Mouse (Mus musculus): Measurements from ENCODE around the gene Gm26992.

Gm26992 gene

GRCm38 (mm10) chrX:103484050-103484449, 62.2 kb downstream of the Gm26992 start:
- peak; percentile 73 to 75 for DNase-seq

- DNase-seq: no peak
These were observed 69.0 kb downstream of the Gm26992 start for GRCm38 (mm10) chrX:103490853-103491252.

- no peak for DNase-seq
These were observed 70.8 kb downstream of the Gm26992 start for GRCm38 (mm10) chrX:103492398-103493256.

GRCm38 (mm10) chrX:103493351-103494173, 71.8 kb downstream of the Gm26992 start:
- DNase-seq: peak; percentile 74 to 75

GRCm38 (mm10) chrX:103499374-103499773, 77.6 kb downstream of the Gm26992 start:
- no peak for DNase-seq

- peak in 1 of 2 experiments; percentile 37 for DNase-seq
These were observed 78.3 kb downstream of the Gm26992 start for GRCm38 (mm10) chrX:103500137-103500536.

GRCm38 (mm10) chrX:103508218-103508617, 86.4 kb downstream of the Gm26992 start:
- no peak for DNase-seq

GRCm38 (mm10) chrX:103509168-103510019, 87.6 kb downstream of the Gm26992 start:
- no peak for DNase-seq

GRCm38 (mm10) chrX:103514782-103515181, 93.0 kb downstream of the Gm26992 start:
- DNase-seq: no peak

GRCm38 (mm10) chrX:103515346-103515745, 93.5 kb downstream of the Gm26992 start:
- DNase-seq: no peak

- DNase-seq: no peak
These were observed 97.0 kb downstream of the Gm26992 start for GRCm38 (mm10) chrX:103518798-103519197.

GRCm38 (mm10) chrX:103519547-103519946, 97.7 kb downstream of the Gm26992 start:
- DNase-seq: no peak

- peak; percentile 40 to 61 for DNase-seq
These were observed 99.5 kb downstream of the Gm26992 start for GRCm38 (mm10) chrX:103521221-103521716.

- peak; percentile 67 to 84 for DNase-seq
These were observed 107.4 kb downstream of the Gm26992 start for GRCm38 (mm10) chrX:103529185-103529584.

Measured in kidney, postnatal 36 days (tissue).